Mouse (Mus musculus) gastrocnemius, adult 8-10 months (tissue): ENCODE data around the gene Tsga13. TPM values are rescaled to one million over a fixed set of nuclear protein-coding genes. Genes with fewer than 3 reads are reported as not detected.

Source experiments
- DNase-seq, 2 experiments: peaks; one replicate each; pipeline ENCODE4 v3.0.0; 2022; ENCODE audit warnings: low spot score in 2 of 2
- total RNA-seq, 4 experiments: library from RNA; stranded (reverse); gene quantifications; 2 replicates each; pipeline ENCODE4 v1.2.4; 2022

The Tsga13 gene
- total RNA-seq, result not detected

GRCm38 (mm10) chr6:30915473-30915872 lies at the start of gene Tsga13:
Tsga13 (minus strand) TSS chr6:30915573.
- DNase-seq, result no peak

GRCm38 (mm10) chr6:30958736-30959540 lies 43.6 kb upstream of the Tsga13 start, which contains the start of gene Klf14:
Klf14 (minus strand) TSS chr6:30959078.
- DNase-seq, result peak in 1 of 2 experiments; percentile 11

DNA sequence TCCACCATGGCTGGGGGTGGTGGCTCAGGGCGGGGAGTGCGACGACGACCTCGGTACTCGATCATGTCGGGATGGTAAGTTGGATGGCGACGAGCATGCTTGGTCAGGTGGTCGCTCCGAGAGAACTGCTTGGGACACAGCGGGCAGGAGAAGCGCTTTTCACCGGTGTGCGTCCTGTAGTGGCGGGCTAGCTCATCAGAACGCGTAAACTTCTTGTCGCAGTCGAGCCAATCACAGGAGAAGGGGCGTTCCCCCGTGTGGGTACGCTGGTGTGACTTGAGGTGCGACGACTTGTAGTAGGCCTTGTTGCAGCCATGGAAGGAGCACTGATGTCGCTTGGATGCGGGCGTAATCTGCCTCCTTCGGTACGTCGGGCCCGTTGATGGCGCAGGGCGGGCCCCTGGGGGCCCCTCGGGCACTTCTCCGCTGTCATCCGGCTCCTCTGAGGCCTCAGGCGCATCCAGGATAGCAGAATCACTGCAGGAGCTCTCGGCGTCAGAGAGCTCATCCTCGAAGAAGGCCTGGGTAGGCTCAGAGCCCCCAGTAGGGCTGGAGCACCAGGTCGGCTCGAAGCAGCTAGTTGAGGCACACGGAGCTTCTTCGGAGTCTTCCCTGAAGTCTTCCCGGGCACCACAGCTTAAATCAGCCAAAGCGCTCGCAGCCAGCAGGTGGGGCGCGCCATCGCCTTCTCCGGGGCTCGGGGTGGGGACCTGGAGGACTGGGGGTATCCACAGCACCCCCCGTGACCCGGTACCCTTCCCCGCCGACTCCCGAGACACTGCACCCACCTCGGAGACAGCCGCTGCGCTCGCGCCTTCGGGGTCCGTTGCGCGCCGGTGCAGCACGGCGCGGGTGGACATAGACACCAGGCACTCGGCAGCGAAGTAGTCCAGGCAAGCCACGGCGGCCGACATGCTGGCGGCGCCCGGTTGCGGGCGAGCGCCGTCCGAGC lies 42.7 kb upstream of the Tsga13 start:
- DNase-seq, result no peak

GRCm38 (mm10) chr6:30939264-30939663 lies 23.9 kb upstream of the Tsga13 start:
- DNase-seq, result no peak

DNA sequence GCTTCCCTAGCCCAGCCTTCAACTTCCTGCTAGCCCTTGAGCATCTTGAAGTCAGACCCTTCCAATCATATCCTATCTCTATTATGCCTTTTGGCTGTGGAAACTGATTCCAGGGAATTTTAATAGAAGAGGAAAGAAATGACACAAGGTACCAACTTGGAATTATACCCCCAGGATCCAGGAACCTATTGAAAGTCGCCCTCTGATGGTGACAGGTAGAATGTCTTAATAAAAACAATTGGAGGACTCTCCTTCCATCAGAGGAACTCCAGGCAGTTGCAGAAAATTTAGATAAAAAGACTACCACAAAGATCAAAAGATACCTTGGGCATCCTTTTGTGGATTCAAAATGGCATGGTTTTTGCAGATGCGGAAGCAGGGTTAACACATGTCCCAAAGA lies 7.4 kb upstream of the Tsga13 start:
- no peak for DNase-seq

DNA sequence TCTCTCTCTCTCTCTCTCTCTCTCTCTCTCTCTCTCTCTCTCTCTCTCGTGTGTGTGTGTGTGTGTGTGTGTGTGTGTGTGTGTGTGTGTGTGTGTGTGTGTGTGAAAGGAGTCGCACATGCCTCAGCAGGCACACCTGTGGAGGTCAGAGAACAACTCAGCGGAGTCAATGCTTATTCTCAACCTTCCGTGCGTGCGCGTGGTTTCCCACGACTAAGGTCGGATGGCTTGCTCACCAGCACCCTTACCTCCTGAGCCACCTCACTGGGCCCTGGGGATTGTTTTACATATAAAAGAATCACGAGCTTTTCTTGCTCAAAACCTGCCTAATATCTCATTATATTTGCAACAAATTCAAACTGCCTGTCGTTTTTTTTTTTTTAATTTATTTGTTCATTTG lies 6.5 kb upstream of the Tsga13 start:
- DNase-seq, result no peak

GRCm38 (mm10) chr6:30920834-30921675 lies 5.7 kb upstream of the Tsga13 start:
- peak in 1 of 2 experiments; percentile 6 for DNase-seq

- no peak for DNase-seq
Observed at GRCm38 (mm10) chr6:30907970-30908369, 7.4 kb downstream of the Tsga13 start.

- no peak for DNase-seq
Observed at GRCm38 (mm10) chr6:30904911-30905310, 10.5 kb downstream of the Tsga13 start.

GRCm38 (mm10) chr6:30904033-30904432 lies 11.3 kb downstream of the Tsga13 start:
- DNase-seq, result no peak

- no peak for DNase-seq
Observed at GRCm38 (mm10) chr6:30897520-30897919, 17.9 kb downstream of the Tsga13 start.

- DNase-seq, result no peak
Observed at GRCm38 (mm10) chr6:30896986-30897327, 18.4 kb downstream of the Tsga13 start.

GRCm38 (mm10) chr6:30896195-30896985 lies 19.0 kb downstream of the Tsga13 start, which contains the start of gene Copg2:
Copg2 (minus strand) TSS chr6:30896794.
- DNase-seq, result peak; percentile 92 to 94

GRCm38 (mm10) chr6:30895819-30896194 lies 19.6 kb downstream of the Tsga13 start:
- no peak for DNase-seq

- DNase-seq, result no peak
Observed at GRCm38 (mm10) chr6:30893081-30893480, 22.3 kb downstream of the Tsga13 start.

GRCm38 (mm10) chr6:30891761-30892160 lies 23.6 kb downstream of the Tsga13 start:
- DNase-seq, result no peak

- DNase-seq, result no peak
Observed at GRCm38 (mm10) chr6:30884856-30885255, 30.5 kb downstream of the Tsga13 start.

- peak; percentile 3 to 7 for DNase-seq
Observed at GRCm38 (mm10) chr6:30883491-30883890, 31.9 kb downstream of the Tsga13 start.

DNA sequence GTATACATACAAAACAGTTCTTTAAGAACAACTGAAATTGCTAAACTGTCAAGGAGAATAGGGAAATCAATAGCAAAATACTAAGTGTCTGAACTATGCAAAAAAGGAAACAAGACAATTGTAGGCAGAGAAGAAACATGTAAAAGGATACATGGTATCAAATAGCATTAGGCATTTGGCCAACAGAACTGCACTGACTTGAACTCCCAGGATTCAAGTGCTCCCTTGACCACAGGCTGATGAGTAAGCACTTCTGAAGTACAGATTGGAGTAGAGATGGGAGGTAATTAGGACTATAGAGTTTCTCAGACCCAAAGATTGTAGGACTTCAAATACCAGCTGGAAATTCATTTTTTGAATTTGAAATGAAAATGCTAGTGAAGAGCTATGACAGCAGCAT lies 38.7 kb downstream of the Tsga13 start:
- no peak for DNase-seq

GRCm38 (mm10) chr6:30866501-30866900 lies 48.9 kb downstream of the Tsga13 start:
- no peak for DNase-seq
